Mouse (Mus musculus) bone marrow macrophage, adult 2 months (primary cell): ENCODE measurements at regions not wholly inside any gene's neighbourhood (a gene's known extent, or its start where the extent isn't known, plus 50 kb on each side); places are given as distances from the start of the nearest gene placed in this dataset.

Experiments used
- H3K27ac ChIP-seq: 2 replicates; pipeline ENCODE4 v1.5.1; 2012; ENCODE audit warnings: low read depth, low read length; ENCODE audit not compliant: insufficient read depth
- H3K4me1 ChIP-seq: 2 replicates; pipeline ENCODE4 v1.6.1; 2012; ENCODE audit warnings: low read length; ENCODE audit not compliant: control insufficient read depth, insufficient read depth
- H3K4me3 ChIP-seq: 2 replicates; pipeline ENCODE4 v1.5.1; 2012; ENCODE audit warnings: mild to moderate bottlenecking, low read length, moderate library complexity; ENCODE audit not compliant: insufficient read depth
- CTCF ChIP-seq: IDR thresholded peaks from 2 replicates; pipeline ENCODE4 v1.5.1; 2012; ENCODE audit warnings: low read depth, mild to moderate bottlenecking, low read length, moderate library complexity
- POLR2A ChIP-seq: IDR thresholded peaks from 2 replicates; pipeline ENCODE4 v1.6.1; 2012; ENCODE audit warnings: mild to moderate bottlenecking, low read depth, low read length, borderline replicate concordance

- TF ChIP-seq POLR2A (no peak), CTCF (no peak)
- H3K27ac ChIP-seq: no peak overlapping the region
- peaks cover 5% of the 10 kb centered on the region for H3K4me1 ChIP-seq
- H3K4me3 ChIP-seq: no peak overlapping the region
Measured at GRCm38 (mm10) chr3:50690750-50691149, 247.3 kb upstream of the Slc7a11 start.

DNA sequence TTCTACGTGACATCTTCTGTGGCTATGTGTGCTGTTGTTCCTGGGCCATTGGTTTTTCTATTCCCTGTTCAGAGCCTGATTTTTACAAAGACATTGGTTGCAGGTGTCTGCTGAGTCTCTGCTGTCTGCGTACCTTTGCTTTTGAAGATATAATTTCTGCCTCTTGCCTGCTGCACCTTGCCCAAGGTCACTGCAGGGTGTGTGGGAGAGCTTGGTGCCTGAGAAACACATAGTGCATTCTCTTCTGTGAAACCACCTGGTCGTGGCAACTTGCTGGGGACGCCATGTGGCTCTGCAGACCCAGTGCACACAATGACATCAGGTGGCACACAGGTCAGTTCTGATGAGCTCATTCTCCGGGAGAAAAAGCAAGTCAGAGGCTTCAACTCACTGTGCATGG lies 246.0 kb upstream of the Slc7a11 start:
- Histone ChIP-seq H3K4me1 (no peaks in the 10 kb centered on the region), H3K27ac (no peak overlapping the region)
- TF ChIP-seq CTCF (no peak), POLR2A (no peak)

DNA sequence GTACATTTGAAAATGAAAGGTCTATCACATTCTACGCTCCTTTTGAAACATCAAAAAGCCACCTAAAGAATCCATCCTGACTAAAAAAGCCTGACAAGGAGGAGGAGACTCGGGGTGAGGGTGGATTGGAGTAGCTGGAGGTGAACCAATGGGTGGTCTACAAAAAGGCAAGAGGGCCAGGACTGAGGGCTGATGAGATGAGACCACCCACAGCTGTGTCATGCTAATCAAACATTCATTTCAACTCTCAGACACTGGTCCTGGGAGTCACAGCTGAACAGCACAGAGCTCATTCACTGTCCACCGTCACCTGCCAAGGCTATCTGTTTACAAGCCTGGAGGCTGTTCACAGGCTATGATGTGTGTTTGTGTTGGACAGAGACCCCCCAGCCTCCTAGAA lies 244.3 kb upstream of the Slc7a11 start:
- no peaks in the 10 kb centered on the region for H3K4me1 ChIP-seq

More for the DNA sequence above, 246.0 kb upstream of the Slc7a11 start:
- H3K4me3 ChIP-seq: no peak overlapping the region

GRCm38 (mm10) chr3:50678611-50678988 lies 235.2 kb upstream of the Slc7a11 start:
- Histone ChIP-seq H3K27ac (no peak overlapping the region), H3K4me1 (no peaks in the 10 kb centered on the region), H3K4me3 (no peak overlapping the region)
- TF ChIP-seq POLR2A (no peak), CTCF (no peak)

More for the DNA sequence above, 244.3 kb upstream of the Slc7a11 start:
- TF ChIP-seq POLR2A: no peak
- TF ChIP-seq CTCF: no peak
- Histone ChIP-seq H3K4me3 (no peak overlapping the region), H3K27ac (no peak overlapping the region)

DNA sequence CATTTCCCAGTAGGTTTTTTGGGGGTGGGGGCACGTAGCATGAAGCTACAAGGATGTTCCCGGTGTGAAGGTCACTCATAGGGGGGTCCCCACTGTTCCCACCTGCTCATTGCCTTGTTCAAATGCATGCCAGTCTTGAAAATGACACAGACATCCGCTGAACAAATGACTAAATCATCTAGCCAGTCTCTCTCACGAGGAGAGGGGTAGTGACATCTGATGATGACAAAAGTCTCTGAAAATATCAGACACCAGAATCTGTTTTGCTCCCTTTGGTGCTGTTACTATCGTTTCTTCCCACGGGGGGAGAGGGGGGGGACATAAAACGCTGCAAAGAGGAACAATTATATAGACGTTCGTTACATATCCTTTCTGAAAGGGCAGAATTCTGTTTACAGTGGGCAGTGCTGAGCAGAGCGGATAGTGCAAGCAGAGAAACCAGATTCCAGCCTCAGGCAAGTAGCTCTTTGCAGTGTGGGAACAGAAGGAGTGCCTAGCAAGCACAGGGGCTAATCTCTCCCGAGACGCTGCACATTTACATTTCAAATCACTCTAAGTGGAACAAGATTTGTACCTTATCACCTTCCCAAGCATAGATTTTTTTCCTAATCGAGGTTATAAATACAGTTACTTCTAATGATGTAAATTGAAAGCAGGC lies 234.7 kb upstream of the Slc7a11 start:
- TF ChIP-seq CTCF: no peak
- TF ChIP-seq POLR2A: no peak
- Histone ChIP-seq H3K27ac (no peak overlapping the region), H3K4me1 (no peaks in the 10 kb centered on the region), H3K4me3 (no peak overlapping the region)

DNA sequence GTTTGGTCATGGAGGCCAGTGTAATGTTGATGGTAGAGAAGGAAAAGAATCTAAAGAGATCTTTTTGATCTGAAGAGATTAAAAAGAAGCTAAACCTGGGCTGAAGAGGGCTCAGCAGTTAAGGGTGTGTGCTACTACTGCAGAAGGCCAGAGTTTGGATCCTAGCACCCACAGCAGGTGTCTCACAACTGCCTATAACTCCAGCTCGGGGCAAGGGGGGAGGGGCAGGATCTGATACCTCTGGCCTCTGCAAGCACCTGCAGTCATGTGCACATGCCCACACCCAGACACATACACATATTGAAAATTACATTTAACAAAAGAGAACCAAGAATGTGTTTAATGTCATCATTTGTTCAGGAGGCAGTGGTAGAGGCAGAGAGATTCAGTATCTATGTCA lies 232.4 kb upstream of the Slc7a11 start:
- TF ChIP-seq CTCF (no peak), POLR2A (no peak)
- Histone ChIP-seq H3K4me1 (no peaks in the 10 kb centered on the region), H3K4me3 (no peak overlapping the region), H3K27ac (no peak overlapping the region)

GRCm38 (mm10) chr3:50674860-50675566 lies 231.6 kb upstream of the Slc7a11 start:
- TF ChIP-seq POLR2A (no peak), CTCF (no peak)
- no peaks in the 10 kb centered on the region for H3K4me1 ChIP-seq
- H3K4me3 ChIP-seq: no peak overlapping the region
- H3K27ac ChIP-seq: no peak overlapping the region

DNA sequence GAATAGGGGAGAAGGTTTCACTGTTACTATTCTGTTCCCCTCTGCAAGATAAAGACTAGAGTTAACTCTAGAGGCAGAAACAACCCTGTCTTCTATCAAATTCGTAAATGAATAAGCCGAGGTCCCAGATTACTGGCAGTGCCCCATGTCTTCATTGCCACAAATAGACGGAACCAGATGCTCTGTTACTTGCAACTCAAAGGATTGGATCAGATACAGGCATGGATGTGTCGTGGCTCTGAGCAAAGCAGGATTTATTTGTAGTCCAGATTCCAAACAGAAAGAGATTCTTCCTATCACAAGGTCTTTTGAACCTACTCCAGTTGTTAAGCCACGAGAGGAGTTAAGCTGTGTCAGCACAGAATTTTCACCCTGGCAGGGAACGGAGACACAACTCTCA lies 221.9 kb upstream of the Slc7a11 start:
- TF ChIP-seq POLR2A (no peak), CTCF (no peak)
- no peak overlapping the region for H3K27ac ChIP-seq
- H3K4me3 ChIP-seq: no peak overlapping the region
- no peaks in the 10 kb centered on the region for H3K4me1 ChIP-seq

DNA sequence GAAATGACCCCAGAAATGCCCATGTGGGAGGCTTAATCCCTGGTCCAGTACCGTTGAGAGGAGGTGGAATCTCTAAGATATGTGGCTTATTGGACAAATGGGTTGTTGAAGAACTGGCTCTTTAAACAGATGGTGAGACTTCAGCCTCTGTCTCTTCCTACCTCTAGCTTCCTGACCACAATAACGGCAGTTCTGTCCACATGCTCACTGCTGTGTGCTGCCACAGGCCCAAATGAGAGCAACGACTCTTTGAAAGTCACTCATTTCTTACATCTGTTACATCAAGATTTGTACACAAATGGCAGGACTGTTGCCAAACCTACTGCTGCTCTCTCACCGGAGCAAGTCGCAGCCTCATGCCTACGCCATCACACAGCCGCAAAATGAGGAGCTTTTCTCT lies 217.6 kb upstream of the Slc7a11 start:
- Histone ChIP-seq H3K4me3 (no peak overlapping the region), H3K27ac (no peak overlapping the region), H3K4me1 (no peaks in the 10 kb centered on the region)
- TF ChIP-seq POLR2A (no peak), CTCF (no peak)

- H3K4me1 ChIP-seq: no peaks in the 10 kb centered on the region
- no peak for TF ChIP-seq POLR2A
- TF ChIP-seq CTCF: no peak
- no peak overlapping the region for H3K27ac ChIP-seq
- no peak overlapping the region for H3K4me3 ChIP-seq
Measured at GRCm38 (mm10) chr3:50660566-50660965, 217.2 kb upstream of the Slc7a11 start.

DNA sequence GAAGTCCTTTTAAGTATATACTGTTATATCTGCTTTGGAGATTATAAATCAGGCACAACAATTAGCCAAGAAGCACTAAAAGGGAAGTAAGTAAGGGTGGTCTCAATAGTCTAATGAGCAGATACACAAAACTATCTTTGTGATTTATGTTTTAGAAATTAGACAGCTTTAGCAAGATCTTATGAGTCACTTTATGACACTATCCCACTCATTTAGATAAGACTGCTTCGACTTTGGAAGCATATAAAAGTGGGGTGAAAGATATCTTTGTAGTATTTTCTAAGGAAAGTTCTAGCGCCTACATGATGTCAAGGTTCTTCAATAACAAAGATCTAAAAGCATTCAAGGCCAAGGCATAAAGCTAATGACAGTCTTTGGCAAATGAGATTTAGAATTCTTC lies 214.5 kb upstream of the Slc7a11 start:
- TF ChIP-seq POLR2A: no peak
- TF ChIP-seq CTCF: no peak
- H3K27ac ChIP-seq: no peak overlapping the region
- no peaks in the 10 kb centered on the region for H3K4me1 ChIP-seq
- no peak overlapping the region for H3K4me3 ChIP-seq

DNA sequence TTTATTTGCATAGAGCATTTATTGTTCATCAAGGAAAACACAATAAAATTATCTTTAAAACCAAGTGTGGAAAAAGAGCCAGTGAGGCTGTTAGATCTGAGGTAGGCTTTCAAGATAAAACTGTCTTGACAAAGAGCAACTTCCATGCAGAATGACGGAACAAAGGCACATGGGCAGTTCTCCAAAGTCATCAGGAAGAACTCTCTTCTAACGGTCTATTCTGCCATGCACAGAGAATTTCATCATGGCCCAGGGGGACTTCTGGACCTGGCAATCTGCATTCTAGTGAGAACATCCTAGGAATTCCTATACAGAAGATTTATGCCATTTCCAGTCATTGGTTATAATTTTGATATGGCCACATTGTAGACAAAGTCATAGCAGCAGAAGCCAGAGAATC lies 211.0 kb upstream of the Slc7a11 start:
- Histone ChIP-seq H3K27ac (no peak overlapping the region), H3K4me3 (no peak overlapping the region), H3K4me1 (no peaks in the 10 kb centered on the region)
- TF ChIP-seq POLR2A (no peak), CTCF (no peak)
